Mouse (Mus musculus): ENCODE results near the gene Ly6g6f. TPM values are rescaled to one million over a fixed set of nuclear protein-coding genes. Genes with fewer than 3 reads are reported as not detected.
A peak's percentile ranks its signal among the peaks of the same experiment; 100 is the strongest.

Gene Ly6g6f
- total and polyA plus RNA-seq, 3 experiments = 0.10 to 0.27 TPM; not detected in 1

GRCm38 (mm10) chr17:35121871-35122303 is 36.5 kb upstream of the Ly6g6f start, which contains the start of gene Csnk2b:
Gene Csnk2b (minus strand): TSS chr17:35122053.
- Histone ChIP-seq H3K36me3 (replicated peaks) (peaks cover 61% of the 10 kb centered on the region), H3K4me1 (ENCODE audit: insufficient read depth, low read depth, low read length) (peaks cover 69% of the 10 kb centered on the region), H3K4me3 (ENCODE audit: low read depth, low read length) (peak within 1 kb of the TSS; percentile 89), H3K27me3 (ENCODE audit: insufficient read depth, low read length) (no peaks in the 10 kb centered on the region), H3K9me3 (replicated peaks) (no peaks in the 10 kb centered on the region)
- DNase-seq (ENCODE audit: low spot score) = peak; percentile 34
- no peak for TF ChIP-seq POLR2AphosphoS5 (IDR thresholded peaks at IDR 0.05; ENCODE audit: insufficient replicate concordance, low read depth, low read length)
- no peak for TF ChIP-seq TAL1 (conservative IDR thresholded peaks at IDR 0.05; ENCODE audit: low read depth, low read length)
- no peak for TF ChIP-seq GATA1 (IDR thresholded peaks at IDR 0.05; ENCODE audit: borderline replicate concordance, low read length)
- TF ChIP-seq CTCF (IDR thresholded peaks at IDR 0.05; ENCODE audit: low read depth, low read length) = no peak
- TF ChIP-seq GATA2 (IDR thresholded peaks at IDR 0.05; ENCODE audit: borderline replicate concordance, low read depth, low read length) = no peak
- ATAC-seq (ENCODE audit: extremely low read depth, insufficient number of reproducible peaks, low FRiP score, poor library complexity, severe bottlenecking) = no peak

- DNase-seq (ENCODE audit: low spot score) (peak; percentile 96), ATAC-seq (ENCODE audit: extremely low read depth, insufficient number of reproducible peaks, low FRiP score, poor library complexity, severe bottlenecking) (peak; percentile 94)
- Histone ChIP-seq H3K4me3 (ENCODE audit: low read depth, low read length) (peak within 1 kb of the TSS; percentile 89), H3K4me1 (ENCODE audit: insufficient read depth, low read depth, low read length) (peaks cover 65% of the 10 kb centered on the region), H3K9me3 (replicated peaks) (no peaks in the 10 kb centered on the region), H3K36me3 (replicated peaks) (peaks cover 67% of the 10 kb centered on the region), H3K27me3 (ENCODE audit: insufficient read depth, low read length) (no peaks in the 10 kb centered on the region)
- TF ChIP-seq GATA2 (IDR thresholded peaks at IDR 0.05; ENCODE audit: borderline replicate concordance, low read depth, low read length) = no peak
- no peak for TF ChIP-seq TAL1 (conservative IDR thresholded peaks at IDR 0.05; ENCODE audit: low read depth, low read length)
- no peak for TF ChIP-seq CTCF (IDR thresholded peaks at IDR 0.05; ENCODE audit: low read depth, low read length)
- TF ChIP-seq GATA1 (IDR thresholded peaks at IDR 0.05; ENCODE audit: borderline replicate concordance, low read length) = no peak
- no peak for TF ChIP-seq POLR2AphosphoS5 (IDR thresholded peaks at IDR 0.05; ENCODE audit: insufficient replicate concordance, low read depth, low read length)
These were observed 35.9 kb upstream of the Ly6g6f start, which contains the start of gene Gpank1 for GRCm38 (mm10) chr17:35121143-35121799. Gene Gpank1 (plus strand): TSS chr17:35121455.

- H3K9me3 ChIP-seq (replicated peaks) = no peaks in the 10 kb centered on the region
- peaks cover 70% of the 10 kb centered on the region for H3K4me1 ChIP-seq (ENCODE audit: insufficient read depth, low read depth, low read length)
- ATAC-seq (ENCODE audit: extremely low read depth, insufficient number of reproducible peaks, low FRiP score, poor library complexity, severe bottlenecking) (no peak), DNase-seq (ENCODE audit: low spot score) (no peak)
- H3K36me3 ChIP-seq (replicated peaks) = peaks cover 72% of the 10 kb centered on the region
- H3K4me3 ChIP-seq (ENCODE audit: low read depth, low read length) = peak overlapping the region; percentile 89
- H3K27me3 ChIP-seq (ENCODE audit: insufficient read depth, low read length) = no peaks in the 10 kb centered on the region
- TF ChIP-seq GATA1 (IDR thresholded peaks at IDR 0.05; ENCODE audit: borderline replicate concordance, low read length) (no peak), GATA2 (IDR thresholded peaks at IDR 0.05; ENCODE audit: borderline replicate concordance, low read depth, low read length) (no peak), CTCF (IDR thresholded peaks at IDR 0.05; ENCODE audit: low read depth, low read length) (no peak), TAL1 (conservative IDR thresholded peaks at IDR 0.05; ENCODE audit: low read depth, low read length) (no peak), POLR2AphosphoS5 (IDR thresholded peaks at IDR 0.05; ENCODE audit: insufficient replicate concordance, low read depth, low read length) (no peak)
These were observed 35.3 kb upstream of the Ly6g6f start for GRCm38 (mm10) chr17:35120745-35121142.

- no peak for DNase-seq (ENCODE audit: low spot score)
- peaks cover 69% of the 10 kb centered on the region for H3K36me3 ChIP-seq (replicated peaks)
These were observed 29.9 kb upstream of the Ly6g6f start, which contains the start of gene Ly6g5b for GRCm38 (mm10) chr17:35115046-35116019. Gene Ly6g5b (minus strand): TSS chr17:35115428.

GRCm38 (mm10) chr17:35111774-35112173 is 26.4 kb upstream of the Ly6g6f start:
- DNase-seq (ENCODE audit: low spot score) (no peak), ATAC-seq (ENCODE audit: extremely low read depth, insufficient number of reproducible peaks, low FRiP score, poor library complexity, severe bottlenecking) (no peak)
- TF ChIP-seq GATA2 (IDR thresholded peaks at IDR 0.05; ENCODE audit: borderline replicate concordance, low read depth, low read length) (no peak), TAL1 (conservative IDR thresholded peaks at IDR 0.05; ENCODE audit: low read depth, low read length) (no peak)
- Histone ChIP-seq H3K9me3 (replicated peaks) (no peaks in the 10 kb centered on the region), H3K4me1 (ENCODE audit: insufficient read depth, low read depth, low read length) (peaks cover 33% of the 10 kb centered on the region), H3K27me3 (ENCODE audit: insufficient read depth, low read length) (peaks cover 6% of the 10 kb centered on the region; the same call in 1 of the 2 replicates), H3K4me3 (ENCODE audit: low read depth, low read length) (no peak overlapping the region), H3K36me3 (replicated peaks) (peaks cover 36% of the 10 kb centered on the region)

More at GRCm38 (mm10) chr17:35115046-35116019, 29.9 kb upstream of the Ly6g6f start, which contains the start of gene Ly6g5b:
- Histone ChIP-seq H3K9me3 (replicated peaks) (no peaks in the 10 kb centered on the region), H3K4me3 (ENCODE audit: low read depth, low read length) (no peak within 1 kb of the TSS), H3K27me3 (ENCODE audit: insufficient read depth, low read length) (peaks cover 6% of the 10 kb centered on the region; the same call in 1 of the 2 replicates), H3K4me1 (ENCODE audit: insufficient read depth, low read depth, low read length) (peaks cover 40% of the 10 kb centered on the region)
- TF ChIP-seq POLR2AphosphoS5 (IDR thresholded peaks at IDR 0.05; ENCODE audit: insufficient replicate concordance, low read depth, low read length) (no peak), CTCF (IDR thresholded peaks at IDR 0.05; ENCODE audit: low read depth, low read length) (no peak), TAL1 (conservative IDR thresholded peaks at IDR 0.05; ENCODE audit: low read depth, low read length) (no peak), GATA2 (IDR thresholded peaks at IDR 0.05; ENCODE audit: borderline replicate concordance, low read depth, low read length) (no peak), GATA1 (IDR thresholded peaks at IDR 0.05; ENCODE audit: borderline replicate concordance, low read length) (no peak)
- ATAC-seq (ENCODE audit: extremely low read depth, insufficient number of reproducible peaks, low FRiP score, poor library complexity, severe bottlenecking) = no peak

GRCm38 (mm10) chr17:35108097-35108496 is 22.7 kb upstream of the Ly6g6f start, which contains the start of gene Ly6g5c:
Gene Ly6g5c (plus strand): TSS chr17:35108279.
- TF ChIP-seq GATA1 (IDR thresholded peaks at IDR 0.05; ENCODE audit: borderline replicate concordance, low read length) (no peak), CTCF (IDR thresholded peaks at IDR 0.05; ENCODE audit: low read depth, low read length) (no peak), POLR2AphosphoS5 (IDR thresholded peaks at IDR 0.05; ENCODE audit: insufficient replicate concordance, low read depth, low read length) (no peak), GATA2 (IDR thresholded peaks at IDR 0.05; ENCODE audit: borderline replicate concordance, low read depth, low read length) (no peak), TAL1 (conservative IDR thresholded peaks at IDR 0.05; ENCODE audit: low read depth, low read length) (no peak)

More at GRCm38 (mm10) chr17:35108097-35108496, 22.7 kb upstream of the Ly6g6f start, which contains the start of gene Ly6g5c:
- Histone ChIP-seq H3K36me3 (replicated peaks) (peaks cover 21% of the 10 kb centered on the region), H3K4me1 (ENCODE audit: insufficient read depth, low read depth, low read length) (peaks cover 57% of the 10 kb centered on the region), H3K4me3 (ENCODE audit: low read depth, low read length) (no peak within 1 kb of the TSS), H3K9me3 (replicated peaks) (no peaks in the 10 kb centered on the region), H3K27me3 (ENCODE audit: insufficient read depth, low read length) (peaks cover 6% of the 10 kb centered on the region; the same call in 1 of the 2 replicates)
- DNase-seq (ENCODE audit: low spot score) = no peak
- no peak for ATAC-seq (ENCODE audit: extremely low read depth, insufficient number of reproducible peaks, low FRiP score, poor library complexity, severe bottlenecking)

All from G1E (cell line).